Mouse (Mus musculus): ENCODE results near the gene Srsx. TPM values are rescaled to one million over a fixed set of nuclear protein-coding genes. Genes with fewer than 3 reads are reported as not detected.
"Not testable (repeated sequence)": the region's sequence is repeated elsewhere in the genome, so short reads cannot be mapped to it uniquely, and the experiment has no call there.

Gene Srsx
- not detected in 2 replicates for polyA plus RNA-seq (2016; fragmentation: Nextera tagmentation; extraction: Ambion mirVana)

DNA sequence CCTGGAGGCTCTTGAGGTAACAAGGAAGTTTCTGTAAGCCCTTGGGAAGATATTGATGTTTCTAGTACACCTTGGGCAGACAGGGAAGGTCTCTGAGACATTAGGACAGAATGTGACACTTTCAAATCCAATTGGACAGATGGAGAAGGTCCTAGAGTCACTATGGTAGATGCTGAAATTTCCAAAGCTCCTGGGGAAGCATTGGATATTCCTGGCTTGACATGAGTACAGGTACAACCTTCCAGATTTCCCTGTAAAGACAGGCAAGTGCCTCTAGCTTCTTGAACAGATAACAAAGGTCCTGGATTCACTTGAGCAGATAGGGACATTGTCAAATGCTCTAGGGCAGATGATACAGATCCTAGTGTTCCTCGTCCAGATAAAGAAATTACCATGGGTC lies at the start of gene Srsx:
Srsx (minus strand) TSS at position 101 of the 400 bp plus-strand sequence.
- 71% methylated on average over 1 of the region's 1 CpGs for WGBS
- not testable (repeated sequence) for H3K27me3 ChIP-seq (replicated peaks); H3K4me1 ChIP-seq; H3K9ac ChIP-seq; H3K4me3 ChIP-seq; H3K4me2 ChIP-seq (replicated peaks); H3K27ac ChIP-seq; ATAC-seq (ENCODE audit: low FRiP score, low read depth); H3K9me3 ChIP-seq; H3K36me3 ChIP-seq

DNA sequence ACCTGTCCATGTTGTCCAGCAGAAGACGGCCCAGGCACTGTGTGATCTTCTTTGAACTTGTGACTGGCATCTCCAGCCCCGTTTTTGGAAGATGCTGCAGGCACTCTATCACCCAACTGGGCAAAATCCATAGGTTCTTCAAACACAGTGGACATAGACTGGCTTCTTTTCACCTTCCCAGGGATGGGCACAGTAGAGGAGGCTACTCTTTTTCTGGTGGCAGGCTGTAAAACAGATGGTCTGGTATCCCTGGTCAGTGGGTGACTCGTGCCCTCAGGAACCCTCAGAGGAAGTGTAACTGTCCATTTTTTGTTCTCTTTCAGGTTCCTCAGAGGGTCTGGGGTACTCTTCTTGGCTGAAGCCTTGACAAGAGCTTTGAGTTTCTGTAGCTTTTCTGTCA lies 24.5 kb upstream of the Srsx start, which contains the start of gene Gm17577:
Gm17577 (minus strand) TSS at position 101 of the 400 bp plus-strand sequence.
- WGBS = no CpG with 5 or more reads among the region's 3 CpGs
- H3K4me2 ChIP-seq (replicated peaks); H3K9me3 ChIP-seq; ATAC-seq (ENCODE audit: low FRiP score, low read depth); H3K4me3 ChIP-seq; H3K36me3 ChIP-seq; H3K27me3 ChIP-seq (replicated peaks); H3K4me1 ChIP-seq; H3K9ac ChIP-seq; H3K27ac ChIP-seq: not testable (repeated sequence)

Other genes starting within 250 kb of the Srsx start
- not detected in 2 replicates for gene Gm17521, start 192.8 kb downstream of the Srsx start, polyA plus RNA-seq (2016; fragmentation: Nextera tagmentation; extraction: Ambion mirVana)
- 34.8 and 37.1 TPM in 2 replicates for gene Cldn34c1, start 119.0 kb downstream of the Srsx start, polyA plus RNA-seq (2016; fragmentation: Nextera tagmentation; extraction: Ambion mirVana)
- not detected in 2 replicates for gene Gm17577, start 24.4 kb upstream of the Srsx start, polyA plus RNA-seq (2016; fragmentation: Nextera tagmentation; extraction: Ambion mirVana)

Measured in neural tube, embryonic 12.5 days (tissue).